Mouse (Mus musculus): ENCODE data around the gene Zfp729a. TPM values are rescaled to one million over a fixed set of nuclear protein-coding genes. Genes with fewer than 3 reads are reported as not detected.

Zfp729a gene
- total RNA-seq, 1 experiment, result 6.4 TPM

- H3K9ac ChIP-seq (ENCODE audit: insufficient read depth, low read depth, low read length, poor library complexity, severe bottlenecking), result no peak overlapping the region
- H3K4me1 ChIP-seq (ENCODE audit: control insufficient read depth in 2 of 2, insufficient read depth in 2 of 2, low read length in 2 of 2, poor library complexity in 1 of 2), result no peaks in the 10 kb centered on the region
- no peak overlapping the region for H3K4me3 ChIP-seq (ENCODE audit: insufficient read depth in 1 of 2, low read depth in 1 of 2, low read length in 2 of 2, poor library complexity in 1 of 2, severe bottlenecking in 1 of 2)
- no peak for DNase-seq (ENCODE audit: low read depth, low spot score)
- no peak overlapping the region for H3K27ac ChIP-seq (ENCODE audit: insufficient read depth, low read depth, low read length, poor library complexity, severe bottlenecking)
- TF ChIP-seq CHD2 (IDR thresholded peaks at IDR 0.05; ENCODE audit: low read depth, low read length), result no peak
- TF ChIP-seq MAFK (IDR thresholded peaks at IDR 0.05; ENCODE audit: insufficient read depth, low read depth, low read length), result no peak
- no peak for TF ChIP-seq ZNF384 (IDR thresholded peaks at IDR 0.05; ENCODE audit: low read depth, low read length)
- no peak for TF ChIP-seq HCFC1 (IDR thresholded peaks at IDR 0.05; ENCODE audit: borderline replicate concordance, insufficient read depth, low read length)
- TF ChIP-seq ZC3H11A (IDR thresholded peaks at IDR 0.05; ENCODE audit: borderline replicate concordance, low read depth, low read length), result no peak
- H3K36me3 ChIP-seq (ENCODE audit: control insufficient read depth, insufficient read depth, low read length, poor library complexity, severe bottlenecking), result no peaks in the 10 kb centered on the region
- in situ Hi-C loops (cut with MboI; ENCODE audit: low sequenced_read_pairs in 2 of 2, unreplicated experiment in 2 of 2), result loop anchor here in 1 of 2 experiments (10.0 kb wide), 1 partner anchor 50 kb away; no protein-coding TSS in a partner anchor
- no peaks in the 10 kb centered on the region for H3K9me3 ChIP-seq (ENCODE audit: control insufficient read depth, insufficient read depth, low read depth, low read length)
These were observed 37.3 kb upstream of the Zfp729a start for GRCm38 (mm10) chr13:67674902-67675301.

- DNase-seq (ENCODE audit: low read depth, low spot score), result no peak
- in situ Hi-C loops (cut with MboI; ENCODE audit: low sequenced_read_pairs in 2 of 2, unreplicated experiment in 2 of 2), result no loop called here
- peaks cover 0 to 4% of the 10 kb centered on the region in 2 experiments; a peak in 2 of 4 replicates for H3K4me1 ChIP-seq (ENCODE audit: control insufficient read depth in 2 of 2, insufficient read depth in 2 of 2, low read length in 2 of 2, poor library complexity in 1 of 2)
These were observed 14.9 kb upstream of the Zfp729a start for GRCm38 (mm10) chr13:67652496-67652895.

GRCm38 (mm10) chr13:67610108-67610507, 27.5 kb downstream of the Zfp729a start:
- H3K9ac ChIP-seq (ENCODE audit: insufficient read depth, low read depth, low read length, poor library complexity, severe bottlenecking), result no peak overlapping the region
- peak overlapping the region in 1 of 2 experiments; percentile 28; a peak in 1 of 4 replicates for H3K4me3 ChIP-seq (ENCODE audit: insufficient read depth in 1 of 2, low read depth in 1 of 2, low read length in 2 of 2, poor library complexity in 1 of 2, severe bottlenecking in 1 of 2)
- in situ Hi-C loops (cut with MboI; ENCODE audit: low sequenced_read_pairs in 2 of 2, unreplicated experiment in 2 of 2), result no loop called here
- H3K27ac ChIP-seq (ENCODE audit: insufficient read depth, low read depth, low read length, poor library complexity, severe bottlenecking), result no peak overlapping the region
- DNase-seq (ENCODE audit: low read depth, low spot score), result no peak
- 0 out of 2 replicates have a peak, but pooled peaks cover 2% of the 10 kb centered on the region for H3K9me3 ChIP-seq (ENCODE audit: control insufficient read depth, insufficient read depth, low read depth, low read length)
- H3K4me1 ChIP-seq (ENCODE audit: control insufficient read depth in 2 of 2, insufficient read depth in 2 of 2, low read length in 2 of 2, poor library complexity in 1 of 2), result no peaks in the 10 kb centered on the region
- no peaks in the 10 kb centered on the region for H3K36me3 ChIP-seq (ENCODE audit: control insufficient read depth, insufficient read depth, low read length, poor library complexity, severe bottlenecking)
- TF ChIP-seq MAFK (IDR thresholded peaks at IDR 0.05; ENCODE audit: insufficient read depth, low read depth, low read length) (no peak), ZNF384 (IDR thresholded peaks at IDR 0.05; ENCODE audit: low read depth, low read length) (no peak), HCFC1 (IDR thresholded peaks at IDR 0.05; ENCODE audit: borderline replicate concordance, insufficient read depth, low read length) (no peak), ZC3H11A (IDR thresholded peaks at IDR 0.05; ENCODE audit: borderline replicate concordance, low read depth, low read length) (no peak), CHD2 (IDR thresholded peaks at IDR 0.05; ENCODE audit: low read depth, low read length) (no peak)

More at GRCm38 (mm10) chr13:67652496-67652895, 14.9 kb upstream of the Zfp729a start:
- H3K9me3 ChIP-seq (ENCODE audit: control insufficient read depth, insufficient read depth, low read depth, low read length), result no peaks in the 10 kb centered on the region
- no peak for TF ChIP-seq ZC3H11A (IDR thresholded peaks at IDR 0.05; ENCODE audit: borderline replicate concordance, low read depth, low read length)
- no peak for TF ChIP-seq CHD2 (IDR thresholded peaks at IDR 0.05; ENCODE audit: low read depth, low read length)
- no peak for TF ChIP-seq ZNF384 (IDR thresholded peaks at IDR 0.05; ENCODE audit: low read depth, low read length)
- TF ChIP-seq MAFK (IDR thresholded peaks at IDR 0.05; ENCODE audit: insufficient read depth, low read depth, low read length), result no peak
- TF ChIP-seq HCFC1 (IDR thresholded peaks at IDR 0.05; ENCODE audit: borderline replicate concordance, insufficient read depth, low read length), result no peak
- H3K36me3 ChIP-seq (ENCODE audit: control insufficient read depth, insufficient read depth, low read length, poor library complexity, severe bottlenecking), result no peaks in the 10 kb centered on the region
- peak overlapping the region; percentile 36; the same call in 1 of the 2 replicates for H3K27ac ChIP-seq (ENCODE audit: insufficient read depth, low read depth, low read length, poor library complexity, severe bottlenecking)
- no peak overlapping the region for H3K4me3 ChIP-seq (ENCODE audit: insufficient read depth in 1 of 2, low read depth in 1 of 2, low read length in 2 of 2, poor library complexity in 1 of 2, severe bottlenecking in 1 of 2)
- H3K9ac ChIP-seq (ENCODE audit: insufficient read depth, low read depth, low read length, poor library complexity, severe bottlenecking), result no peak overlapping the region

GRCm38 (mm10) chr13:67609066-67609876, 28.3 kb downstream of the Zfp729a start, which contains the start of gene Zfp729b:
Zfp729b (minus strand) TSS chr13:67609707.
- peak; percentile 69 for DNase-seq (ENCODE audit: low read depth, low spot score)
- Histone ChIP-seq H3K9me3 (ENCODE audit: control insufficient read depth, insufficient read depth, low read depth, low read length) (0 out of 2 replicates have a peak, but pooled peaks cover 2% of the 10 kb centered on the region), H3K36me3 (ENCODE audit: control insufficient read depth, insufficient read depth, low read length, poor library complexity, severe bottlenecking) (no peaks in the 10 kb centered on the region), H3K9ac (ENCODE audit: insufficient read depth, low read depth, low read length, poor library complexity, severe bottlenecking) (peak within 1 kb of the TSS; percentile 47), H3K4me1 (ENCODE audit: control insufficient read depth in 2 of 2, insufficient read depth in 2 of 2, low read length in 2 of 2, poor library complexity in 1 of 2) (no peaks in the 10 kb centered on the region), H3K27ac (ENCODE audit: insufficient read depth, low read depth, low read length, poor library complexity, severe bottlenecking) (no peak within 1 kb of the TSS), H3K4me3 (ENCODE audit: insufficient read depth in 1 of 2, low read depth in 1 of 2, low read length in 2 of 2, poor library complexity in 1 of 2, severe bottlenecking in 1 of 2) (peak within 1 kb of the TSS; percentile 70)
- in situ Hi-C loops (cut with MboI; ENCODE audit: low sequenced_read_pairs in 2 of 2, unreplicated experiment in 2 of 2), result no loop called here
- TF ChIP-seq ZNF384 (IDR thresholded peaks at IDR 0.05; ENCODE audit: low read depth, low read length), result no peak
- peak; percentile 82 for TF ChIP-seq HCFC1 (IDR thresholded peaks at IDR 0.05; ENCODE audit: borderline replicate concordance, insufficient read depth, low read length)
